Mouse (Mus musculus): ENCODE results near the gene Maip1.

The Maip1 gene

GRCm38 (mm10) chr1:57428368-57429308, 22.5 kb downstream of the Maip1 start:
- DNase-seq (ENCODE audit: low spot score): peak; percentile 67

DNA sequence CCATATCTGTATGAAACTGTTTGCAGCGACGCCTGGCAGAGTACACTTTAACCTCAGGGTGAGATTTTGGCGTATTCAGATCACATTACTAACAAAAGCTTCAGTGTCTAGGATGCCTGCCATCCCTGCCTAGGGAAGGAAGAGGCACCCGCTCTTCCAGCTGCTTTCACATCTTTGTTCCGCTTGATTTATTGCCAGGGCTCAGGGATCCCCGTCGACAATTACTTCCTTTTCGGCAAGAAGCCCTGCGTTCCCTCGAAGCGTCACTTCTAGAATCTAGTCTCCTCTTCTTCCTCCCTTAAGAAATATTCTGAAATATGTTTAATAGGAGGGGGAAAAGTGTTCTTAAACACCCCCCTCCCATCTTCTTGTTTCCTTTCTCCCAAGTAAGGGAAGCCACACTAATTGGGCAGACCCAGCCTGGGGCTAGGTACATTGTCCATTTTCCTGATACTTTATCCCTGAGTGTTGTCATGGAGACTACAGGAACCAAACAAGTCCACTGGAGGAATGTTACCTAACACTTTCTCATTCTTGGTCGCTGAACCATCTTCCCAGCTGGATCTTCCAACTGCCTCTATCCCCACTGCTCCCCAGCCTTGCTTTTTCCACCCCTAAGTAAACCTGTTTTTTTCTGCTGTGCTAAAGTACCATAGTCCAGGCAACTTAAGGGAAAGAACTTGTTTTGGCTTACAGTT, 23.8 kb downstream of the Maip1 start:
- no peak for DNase-seq (ENCODE audit: low spot score)

DNA sequence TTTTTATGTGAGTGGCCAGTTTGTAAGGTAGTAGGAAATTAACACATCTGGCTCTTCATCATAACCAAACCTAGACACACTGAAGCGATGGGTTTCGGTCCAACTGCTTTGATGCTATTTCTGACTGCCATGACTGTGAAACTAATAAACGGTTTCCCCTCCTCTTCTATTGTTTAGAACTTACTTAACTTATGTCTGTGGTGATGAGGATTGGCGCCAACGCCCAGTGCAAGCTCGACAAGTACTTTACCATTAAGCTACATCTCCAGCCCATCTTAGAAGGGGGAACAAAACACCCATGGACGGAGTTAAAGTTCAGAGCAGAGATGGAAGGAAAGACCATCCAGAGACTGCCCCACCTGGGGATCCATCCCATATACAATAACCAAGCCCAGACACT, 27.0 kb downstream of the Maip1 start:
- DNase-seq (ENCODE audit: low spot score): no peak

GRCm38 (mm10) chr1:57436408-57436807, 30.3 kb downstream of the Maip1 start:
- peak; percentile 62 for DNase-seq (ENCODE audit: low spot score)

- peak; percentile 3 for DNase-seq (ENCODE audit: low spot score)
Measured at GRCm38 (mm10) chr1:57436954-57437353, 30.8 kb downstream of the Maip1 start.

- no peak for DNase-seq (ENCODE audit: low spot score)
Measured at GRCm38 (mm10) chr1:57439026-57439425, 32.9 kb downstream of the Maip1 start.

DNA sequence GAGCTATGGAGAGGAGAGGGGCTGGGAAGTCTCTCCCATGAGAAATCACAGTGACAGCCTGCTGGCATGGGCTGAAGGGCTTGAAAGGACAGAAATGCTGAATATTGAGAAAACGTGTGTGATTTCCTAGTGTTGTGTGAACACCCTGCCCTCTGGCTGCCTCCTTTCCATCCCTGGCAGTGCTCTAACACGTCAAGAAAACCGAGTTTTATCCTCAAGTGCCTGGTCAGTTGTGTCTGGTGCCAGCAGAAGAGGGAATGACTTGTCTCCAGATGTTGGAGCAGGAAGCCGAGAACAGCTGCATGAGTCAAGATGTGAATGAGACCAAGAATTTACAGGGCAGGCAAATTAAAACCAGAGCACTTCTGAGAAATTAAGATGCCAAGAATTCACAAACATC, 34.6 kb downstream of the Maip1 start:
- no peak for DNase-seq (ENCODE audit: low spot score)

GRCm38 (mm10) chr1:57445679-57446078, 39.6 kb downstream of the Maip1 start:
- DNase-seq (ENCODE audit: low spot score): no peak

- DNase-seq (ENCODE audit: low spot score): no peak
Measured at GRCm38 (mm10) chr1:57450241-57450640, 44.1 kb downstream of the Maip1 start.

- DNase-seq (ENCODE audit: low spot score): no peak
Measured at GRCm38 (mm10) chr1:57460305-57460940, 54.3 kb downstream of the Maip1 start.

All from T-cell, adult 2 months (primary cell).